Mouse (Mus musculus) lung, adult 2 months (tissue): Measurements from ENCODE around the gene Gm42372.

Experiments
- CTCF ChIP-seq: fragments of 200-500 bp; IDR thresholded peaks from 2 replicates; pipeline ENCODE4 v1.5.1; 2011; ENCODE audit warnings: mild to moderate bottlenecking, low read length, control low read depth; ENCODE audit not compliant: insufficient read depth
- POLR2A ChIP-seq: fragments of 200-500 bp; IDR thresholded peaks from 2 replicates; pipeline ENCODE4 v1.6.1; 2011; ENCODE audit warnings: low read depth, mild to moderate bottlenecking, control low read depth, low read length, borderline replicate concordance; ENCODE audit errors: extremely low read depth

DNA sequence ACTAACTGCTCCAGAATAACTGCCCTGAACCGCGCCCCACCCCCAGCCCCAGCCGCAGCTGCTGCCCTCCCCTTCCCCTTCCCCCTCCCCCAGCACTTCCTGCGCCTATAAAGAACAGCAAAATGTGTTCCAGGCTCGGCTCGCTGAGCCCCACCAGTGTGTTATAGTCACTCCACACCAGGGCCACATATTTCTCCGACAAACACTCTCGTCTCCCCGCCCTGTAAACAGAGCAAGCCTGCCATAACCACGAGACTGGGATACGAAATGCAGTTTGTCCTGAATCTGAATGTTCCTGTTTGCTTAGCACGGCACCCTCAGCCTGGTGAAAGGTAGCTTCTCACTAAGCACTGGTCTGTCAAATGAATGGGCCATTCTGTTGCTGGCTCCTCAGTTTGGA lies 2.5 kb upstream of the Gm42372 start:
- TF ChIP-seq POLR2A (no peak), CTCF (no peak)
